13 mouse cellular contexts compared by ENCODE assay signal in genomic region chr3:55097186-55097585, GRCm38 (mm10). TPM values are rescaled to one million over a fixed set of nuclear protein-coding genes. Genes with fewer than 3 reads are reported as not detected.
DNase-seq lines count a peak whose midpoint lies in the region; ATAC-seq lines count a peak whose summit lies in the region.
"Had no signal": no experiment of that assay in that cellular context is flagged by ENCODE, and none has a peak within 500 bp of the region (broad histone marks: within the 10 kb centered on the region; RNA-seq: fewer than 3 reads in every experiment).

No protein-coding gene starts in this region.

- no peaks in the 10 kb centered on the region for H3K27me3 ChIP-seq in forebrain, embryonic 12.5 days
- no peaks in the 10 kb centered on the region for H3K27me3 ChIP-seq in forebrain, embryonic 13.5 days
- H3K27me3 ChIP-seq in embryonic facial prominence, embryonic 12.5 days = no peaks in the 10 kb centered on the region
- no peaks in the 10 kb centered on the region for H3K27me3 ChIP-seq in limb, embryonic 15.5 days
- H3K27me3 ChIP-seq: heart, embryonic 15.5 days had no signal

- no peak overlapping the region for H3K4me3 ChIP-seq in forebrain, embryonic 12.5 days (replicated peaks)
- no peak overlapping the region for H3K4me3 ChIP-seq in forebrain, embryonic 13.5 days
- no peak overlapping the region for H3K4me3 ChIP-seq in embryonic facial prominence, embryonic 12.5 days
- H3K4me3 ChIP-seq in limb, embryonic 15.5 days = no peak overlapping the region
- H3K4me3 ChIP-seq: heart, embryonic 15.5 days had no signal

- no peaks in the 10 kb centered on the region for H3K36me3 ChIP-seq in forebrain, embryonic 12.5 days (replicated peaks)
- no peaks in the 10 kb centered on the region for H3K36me3 ChIP-seq in forebrain, embryonic 13.5 days (ENCODE audit: poor library complexity, severe bottlenecking)
- H3K36me3 ChIP-seq in embryonic facial prominence, embryonic 12.5 days = no peaks in the 10 kb centered on the region
- no peaks in the 10 kb centered on the region for H3K36me3 ChIP-seq in limb, embryonic 15.5 days
- H3K36me3 ChIP-seq: heart, embryonic 15.5 days had no signal

- no peak for ATAC-seq in forebrain, embryonic 12.5 days (ENCODE audit: low FRiP score)
- ATAC-seq in forebrain, embryonic 13.5 days = no peak
- ATAC-seq in embryonic facial prominence, embryonic 12.5 days (ENCODE audit: insufficient number of reproducible peaks, insufficient read depth, low FRiP score, low TSS enrichment) = no peak
- ATAC-seq in limb, embryonic 15.5 days (ENCODE audit: insufficient number of reproducible peaks, low FRiP score, low TSS enrichment, low read depth) = no peak

- no peak overlapping the region for H3K9ac ChIP-seq in forebrain, embryonic 12.5 days
- H3K9ac ChIP-seq in forebrain, embryonic 13.5 days = no peak overlapping the region
- no peak overlapping the region for H3K9ac ChIP-seq in embryonic facial prominence, embryonic 12.5 days
- no peak overlapping the region for H3K9ac ChIP-seq in limb, embryonic 15.5 days
- H3K9ac ChIP-seq: heart, embryonic 15.5 days had no signal

- WGBS in forebrain, embryonic 12.5 days = 69% methylated on average over 2 of the region's 2 CpGs
- 64% methylated on average over 2 of the region's 2 CpGs for WGBS in forebrain, embryonic 13.5 days
- 78% methylated on average over 2 of the region's 2 CpGs for whole genome bisulfite sequencing in embryonic facial prominence, embryonic 12.5 days
- WGBS in limb, embryonic 15.5 days = 54% methylated on average over 2 of the region's 2 CpGs

- peaks cover 26% of the 10 kb centered on the region for H3K4me1 ChIP-seq in forebrain, embryonic 12.5 days
- H3K4me1 ChIP-seq in forebrain, embryonic 13.5 days = peaks cover 20% of the 10 kb centered on the region
- peaks cover 15% of the 10 kb centered on the region for H3K4me1 ChIP-seq in embryonic facial prominence, embryonic 12.5 days
- peaks cover 13% of the 10 kb centered on the region for H3K4me1 ChIP-seq in limb, embryonic 15.5 days

- no peaks in the 10 kb centered on the region for H3K9me3 ChIP-seq in forebrain, embryonic 12.5 days
- no peaks in the 10 kb centered on the region; the same call in 1 of the 2 replicates for H3K9me3 ChIP-seq in forebrain, embryonic 13.5 days (replicated peaks)
- no peaks in the 10 kb centered on the region for H3K9me3 ChIP-seq in embryonic facial prominence, embryonic 12.5 days
- H3K9me3 ChIP-seq in limb, embryonic 15.5 days = no peaks in the 10 kb centered on the region
- H3K9me3 ChIP-seq: heart, embryonic 15.5 days had no signal

- DNase-seq in lung, postnatal 10 days = peak; percentile 15
- no peak for DNase-seq in lung, adult 18-20 months
- no peak for DNase-seq in lung, postnatal 25 days (ENCODE audit: low spot score)
- DNase-seq in thymus, postnatal 10 days (ENCODE audit: low spot score in 2 of 2) = no peak
- DNase-seq: kidney, adult 2 months; layer of hippocampus, adult 9-11 months; thymus, postnatal 36 days had no signal

- H3K27ac ChIP-seq in forebrain, embryonic 12.5 days = 0 out of 2 replicates have a peak overlapping the region, but pooled peaks have one; percentile 47
- no peak overlapping the region for H3K27ac ChIP-seq in forebrain, embryonic 13.5 days
- H3K27ac ChIP-seq in embryonic facial prominence, embryonic 12.5 days = peak overlapping the region; percentile 92
- peak overlapping the region; percentile 82 for H3K27ac ChIP-seq in limb, embryonic 15.5 days

- H3K4me2 ChIP-seq in forebrain, embryonic 12.5 days = no peak overlapping the region
- H3K4me2 ChIP-seq in forebrain, embryonic 13.5 days = no peak overlapping the region
- no peak overlapping the region for H3K4me2 ChIP-seq in embryonic facial prominence, embryonic 12.5 days (replicated peaks)
- H3K4me2 ChIP-seq in limb, embryonic 15.5 days = no peak overlapping the region
- H3K4me2 ChIP-seq: heart, embryonic 15.5 days had no signal

RNA-seq across cellular contexts. Expression of gene Spg20, which starts 14.7 kb away (rescaled TPM):
- polyA plus RNA-seq in forebrain, embryonic 12.5 days (2016; fragmentation: Nextera tagmentation; extraction: Ambion mirVana) = 34.9 and 38.9 TPM in 2 replicates
- 26.6 and 28.2 TPM in 2 replicates for polyA plus RNA-seq in forebrain, embryonic 13.5 days (2015; fragmentation: Nextera tagmentation; extraction: Ambion mirVana)
- polyA plus RNA-seq in embryonic facial prominence, embryonic 12.5 days (2016; fragmentation: Nextera tagmentation; extraction: Ambion mirVana) = 82.4 and 86.5 TPM in 2 replicates
- 75.9 and 78.2 TPM in 2 replicates for polyA plus RNA-seq in limb, embryonic 15.5 days (2015; fragmentation: Nextera tagmentation; extraction: Ambion mirVana)

RNA-seq across cellular contexts. Expression of gene Ccdc169, which starts 40.0 kb away (rescaled TPM):
- 0.09 and 0.10 TPM in 2 replicates for polyA plus RNA-seq in forebrain, embryonic 12.5 days (2016; fragmentation: Nextera tagmentation; extraction: Ambion mirVana)
- 0.06 and 0.26 TPM in 2 replicates for polyA plus RNA-seq in forebrain, embryonic 13.5 days (2015; fragmentation: Nextera tagmentation; extraction: Ambion mirVana)
- polyA plus RNA-seq in embryonic facial prominence, embryonic 12.5 days (2016; fragmentation: Nextera tagmentation; extraction: Ambion mirVana) = 0.08 and 0.10 TPM in 2 replicates
- 0.11 and 0.13 TPM in 2 replicates for polyA plus RNA-seq in limb, embryonic 15.5 days (2015; fragmentation: Nextera tagmentation; extraction: Ambion mirVana)
- polyA plus RNA-seq: heart, embryonic 15.5 days; liver, embryonic 16.5 days had no signal

RNA-seq across cellular contexts. Expression of gene Ccna1, which starts 41.9 kb away (rescaled TPM):
- 3.2 and 6.0 TPM in 2 replicates for polyA plus RNA-seq in forebrain, embryonic 12.5 days (2016; fragmentation: Nextera tagmentation; extraction: Ambion mirVana)
- polyA plus RNA-seq in forebrain, embryonic 13.5 days (2015; fragmentation: Nextera tagmentation; extraction: Ambion mirVana) = 2.7 and 4.9 TPM in 2 replicates
- polyA plus RNA-seq in embryonic facial prominence, embryonic 12.5 days (2016; fragmentation: Nextera tagmentation; extraction: Ambion mirVana) = 2.8 and 3.1 TPM in 2 replicates
- 1.4 and 1.5 TPM in 2 replicates for polyA plus RNA-seq in limb, embryonic 15.5 days (2015; fragmentation: Nextera tagmentation; extraction: Ambion mirVana)
- polyA plus RNA-seq: kidney, adult 2 months had no signal
